Mouse (Mus musculus): ENCODE measurements around the gene Hivep3.

DNA sequence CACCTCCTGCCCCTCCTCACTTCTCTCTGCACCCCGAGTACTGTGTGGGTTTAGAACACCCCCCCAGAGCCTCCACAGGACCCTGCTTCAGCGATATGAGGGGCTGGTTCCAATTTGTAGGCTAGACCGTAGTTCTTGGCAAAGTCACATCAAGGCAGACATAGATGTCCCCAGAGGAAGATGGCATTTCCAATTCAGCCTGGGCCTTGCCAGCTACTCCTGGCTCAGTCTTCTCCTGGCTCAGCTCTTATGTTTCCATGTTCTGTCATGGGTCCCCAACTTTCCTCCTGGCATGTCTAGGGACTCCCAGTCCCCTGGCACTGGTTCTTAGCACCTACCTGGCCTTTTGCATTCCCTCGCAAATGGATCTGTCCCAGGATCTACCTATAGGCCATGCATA lies 201.3 kb downstream of the Hivep3 start:
- TF ChIP-seq CTCF (conservative IDR thresholded peaks at IDR 0.05; ENCODE audit: insufficient read depth, insufficient read length, low read depth, low read length) (no peak), POLR2A (IDR thresholded peaks at IDR 0.05; ENCODE audit: low read depth, low read length) (no peak)
